Mouse (Mus musculus) limb, embryonic 10.5 days (tissue): Measurements from ENCODE around the gene Phlpp1. TPM values are rescaled to one million over a fixed set of nuclear protein-coding genes. Genes with fewer than 3 reads are reported as not detected.

Experiments used
- DNase-seq: peaks from one replicate; pipeline ENCODE4 v3.0.0-alpha.2; 2017; ENCODE audit warnings: low spot score
- H3K27ac ChIP-seq: fragments of 300-500 bp; sonication (generic); 2 replicates; pipeline ENCODE4 v1.5.1; 2016; ENCODE audit warnings: mild to moderate bottlenecking
- H3K27me3 ChIP-seq: fragments of 300-500 bp; sonication (generic); 2 replicates; pipeline ENCODE4 v1.6.1; 2016; ENCODE audit warnings: low read depth, mild to moderate bottlenecking; ENCODE audit not compliant: poor library complexity, severe bottlenecking
- H3K36me3 ChIP-seq: fragments of 300-500 bp; sonication (generic); 2 replicates; pipeline ENCODE4 v1.6.1; 2016; ENCODE audit warnings: mild to moderate bottlenecking, moderate library complexity
- H3K4me1 ChIP-seq: fragments of 300-500 bp; sonication (generic); 2 replicates; pipeline ENCODE4 v1.6.1; 2016
- H3K4me3 ChIP-seq: fragments of 300-500 bp; sonication (generic); 2 replicates; pipeline ENCODE4 v1.5.1; 2016; ENCODE audit warnings: mild to moderate bottlenecking, moderate library complexity
- H3K9me3 ChIP-seq: fragments of 300-500 bp; sonication (generic); replicated peaks from 2 replicates; pipeline ENCODE4 v1.6.1; 2016; ENCODE audit warnings: mild to moderate bottlenecking
- WGBS: fragments of 180-500 bp; shearing (Covaris S2); methylation state at CpG from one replicate; pipeline ENCODE4 v1.1.7; 2016; 5-methylcytosine and 5-hydroxymethylcytosine counted together
- polyA plus RNA-seq: library from polyadenylated mRNA; unstranded; fragments of >200 nt; fragmentation: Nextera tagmentation; extraction: Ambion mirVana; gene quantifications from 2 replicates; pipeline ENCODE4 v1.2.1, GENCODE M21; 2016

Gene Phlpp1
- polyA plus RNA-seq = 2.8 and 3.0 TPM in 2 replicates

DNA sequence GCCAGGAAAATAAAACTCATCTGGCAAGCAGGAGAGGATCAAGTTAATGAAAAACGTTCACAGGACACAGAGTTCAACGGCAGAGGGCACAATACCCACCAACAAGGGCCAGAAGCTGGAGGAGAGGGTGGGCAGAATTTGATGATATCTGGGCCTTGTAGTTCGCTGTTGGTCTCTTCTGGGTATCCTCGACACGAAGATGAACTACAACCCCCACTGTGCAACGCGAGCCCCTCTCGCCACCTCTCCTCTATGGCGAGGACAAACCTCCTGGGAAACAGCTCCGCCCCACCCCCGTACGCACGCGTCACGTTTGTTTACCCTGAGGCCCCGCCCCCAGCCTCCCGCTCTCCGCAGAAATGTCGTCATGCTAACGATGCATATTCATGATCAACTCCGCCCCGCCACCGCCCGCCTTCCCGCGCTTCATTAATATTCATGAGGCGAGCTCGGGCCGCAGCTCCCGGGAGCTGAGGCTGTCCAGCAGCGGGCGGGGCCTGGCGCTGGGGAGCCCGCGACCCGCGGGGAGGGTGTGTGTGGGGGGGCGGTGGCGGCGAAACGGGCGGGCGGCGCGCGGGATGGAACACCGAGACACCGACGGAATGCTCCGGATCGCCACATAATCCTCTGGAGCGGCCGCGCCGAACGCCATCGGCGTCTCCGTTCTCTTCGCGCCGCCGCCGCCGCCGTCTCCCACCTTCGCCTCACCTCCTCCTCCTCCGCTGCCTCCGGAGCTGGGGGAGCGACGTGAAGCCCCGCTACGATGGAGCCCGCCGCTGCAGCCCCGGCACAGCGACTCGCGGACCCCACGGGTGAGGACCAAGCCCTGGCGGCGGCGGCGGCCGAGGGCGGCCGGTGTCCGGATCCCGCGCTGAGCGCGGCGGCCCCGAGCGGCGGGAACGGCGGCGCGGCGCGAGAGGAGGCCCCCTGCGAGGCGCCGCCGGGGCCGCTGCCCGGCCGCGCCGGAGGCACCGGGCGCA is at the start of gene Phlpp1:
TSS of gene Phlpp1 (plus strand) at position 512 of the 980 bp plus-strand sequence.
- peak within 1 kb of the TSS; percentile 93 for H3K27ac ChIP-seq
- no peaks in the 10 kb centered on the region for H3K9me3 ChIP-seq
- peaks cover 30% of the 10 kb centered on the region for H3K4me1 ChIP-seq
- peak within 1 kb of the TSS; percentile 78 for H3K4me3 ChIP-seq
- WGBS = 5% methylated on average over 105 of the region's 113 CpGs
- peak; percentile 99 for DNase-seq
- H3K27me3 ChIP-seq = no peaks in the 10 kb centered on the region
- no peaks in the 10 kb centered on the region for H3K36me3 ChIP-seq

DNA sequence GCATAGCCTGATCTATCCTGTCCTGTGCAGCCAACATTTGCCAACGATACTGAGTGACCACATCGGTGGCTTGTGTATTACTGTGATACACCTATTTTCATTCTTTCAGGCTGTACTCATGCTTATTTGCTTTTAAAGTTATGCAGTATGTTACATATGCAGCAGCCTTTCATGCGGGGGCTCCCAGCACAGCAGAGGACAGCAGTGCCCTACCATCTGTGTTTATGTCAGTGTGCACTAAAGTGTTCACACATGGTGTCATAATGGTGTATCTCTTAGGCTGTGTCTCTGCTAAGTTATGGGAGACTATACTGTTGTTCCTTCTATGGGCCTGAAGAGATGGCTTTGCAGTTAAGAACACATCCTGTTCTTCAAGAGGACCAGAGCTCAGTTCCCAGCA is 45.0 kb upstream of the Phlpp1 start:
- no peak overlapping the region for H3K4me3 ChIP-seq
- no peak for DNase-seq
- 96% methylated on average over 3 of the region's 3 CpGs for WGBS
- no peak overlapping the region for H3K27ac ChIP-seq
- H3K4me1 ChIP-seq = no peaks in the 10 kb centered on the region
- H3K9me3 ChIP-seq = no peaks in the 10 kb centered on the region
- no peaks in the 10 kb centered on the region for H3K27me3 ChIP-seq
- H3K36me3 ChIP-seq = no peaks in the 10 kb centered on the region

- 65% methylated on average over 4 of the region's 4 CpGs for WGBS
- Histone ChIP-seq H3K4me1 (peaks cover 8% of the 10 kb centered on the region), H3K9me3 (no peaks in the 10 kb centered on the region), H3K27ac (no peak overlapping the region), H3K36me3 (no peaks in the 10 kb centered on the region), H3K4me3 (no peak overlapping the region), H3K27me3 (no peaks in the 10 kb centered on the region)
- no peak for DNase-seq
These were observed 39.7 kb upstream of the Phlpp1 start for GRCm38 (mm10) chr1:106131697-106132349.

DNA sequence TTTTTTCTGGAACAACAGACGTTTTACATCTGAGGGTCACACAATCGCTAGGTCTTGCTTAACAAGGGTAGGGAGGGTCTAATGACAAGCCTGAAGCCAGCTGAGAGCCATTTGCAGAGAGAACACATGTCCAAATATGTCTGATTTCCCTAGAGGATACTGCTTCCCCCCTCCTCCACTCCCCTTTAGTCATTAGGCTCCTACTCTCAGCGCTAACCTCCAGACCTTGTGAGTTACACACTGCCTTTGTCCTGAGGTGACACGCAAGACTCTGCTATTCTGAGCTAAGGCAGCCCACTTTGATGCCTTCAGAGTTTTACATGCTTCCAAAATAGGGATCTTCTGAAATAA is 39.2 kb upstream of the Phlpp1 start:
- WGBS = 62% methylated on average over 4 of the region's 4 CpGs
- Histone ChIP-seq H3K4me1 (peaks cover 8% of the 10 kb centered on the region), H3K27me3 (no peaks in the 10 kb centered on the region), H3K36me3 (no peaks in the 10 kb centered on the region), H3K9me3 (no peaks in the 10 kb centered on the region), H3K4me3 (no peak overlapping the region), H3K27ac (no peak overlapping the region)
- DNase-seq = peak; percentile 33

DNA sequence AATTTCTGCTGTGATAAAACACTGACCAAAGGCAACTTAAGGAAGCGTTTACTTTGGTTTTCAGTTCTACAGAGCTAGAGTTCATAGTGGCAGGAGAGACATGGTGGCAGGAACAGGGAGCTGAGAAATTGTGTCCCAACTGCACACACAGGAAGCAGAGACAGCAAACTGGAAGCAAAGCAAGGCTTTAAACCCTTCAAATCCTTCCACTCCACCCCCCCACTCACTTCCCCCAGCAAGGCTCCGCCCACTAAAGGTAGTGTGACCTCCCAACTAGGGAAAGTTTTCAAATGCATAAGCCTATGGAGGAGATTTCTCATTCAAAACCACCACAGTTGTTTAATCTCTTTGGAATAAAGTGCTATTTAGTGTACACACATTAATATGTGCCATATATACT is 32.9 kb upstream of the Phlpp1 start:
- H3K27ac ChIP-seq = no peak overlapping the region
- H3K36me3 ChIP-seq = no peaks in the 10 kb centered on the region
- 91% methylated on average over 2 of the region's 2 CpGs for WGBS
- no peaks in the 10 kb centered on the region for H3K4me1 ChIP-seq
- no peak overlapping the region for H3K4me3 ChIP-seq
- no peaks in the 10 kb centered on the region for H3K9me3 ChIP-seq
- no peaks in the 10 kb centered on the region for H3K27me3 ChIP-seq
- no peak for DNase-seq

- DNase-seq = no peak
- no peak overlapping the region for H3K4me3 ChIP-seq
- no peaks in the 10 kb centered on the region for H3K9me3 ChIP-seq
- no peak overlapping the region for H3K27ac ChIP-seq
- 73% methylated on average over 1 of the region's 1 CpGs for WGBS
- H3K4me1 ChIP-seq = no peaks in the 10 kb centered on the region
- no peaks in the 10 kb centered on the region for H3K27me3 ChIP-seq
- H3K36me3 ChIP-seq = no peaks in the 10 kb centered on the region
These were observed 32.4 kb upstream of the Phlpp1 start for GRCm38 (mm10) chr1:106139137-106139536.

DNA sequence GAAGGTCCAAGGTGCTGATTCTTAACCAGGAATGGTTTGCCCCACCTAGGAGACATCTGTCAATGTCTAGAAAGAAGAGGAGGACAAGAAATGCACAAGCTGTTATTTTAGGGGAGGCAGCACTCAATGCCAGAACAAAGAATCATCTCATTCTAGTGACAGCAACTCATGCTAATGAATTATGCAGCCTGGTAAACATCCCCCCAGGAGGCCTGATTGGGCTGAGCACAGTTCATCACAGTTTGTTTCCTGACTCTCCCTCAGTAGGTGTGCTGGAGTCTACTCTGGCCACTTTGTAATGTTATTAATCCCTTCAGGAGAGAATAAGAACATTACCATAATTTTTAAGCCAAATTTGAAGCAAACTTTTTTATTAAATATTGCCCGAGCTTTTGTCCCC is 29.5 kb upstream of the Phlpp1 start:
- H3K27me3 ChIP-seq = no peaks in the 10 kb centered on the region
- H3K27ac ChIP-seq = no peak overlapping the region
- H3K4me3 ChIP-seq = no peak overlapping the region
- H3K4me1 ChIP-seq = no peaks in the 10 kb centered on the region
- H3K9me3 ChIP-seq = no peaks in the 10 kb centered on the region
- H3K36me3 ChIP-seq = no peaks in the 10 kb centered on the region
- WGBS = 88% methylated on average over 1 of the region's 1 CpGs
- DNase-seq = no peak

GRCm38 (mm10) chr1:106144534-106144933 is 27.0 kb upstream of the Phlpp1 start:
- no peaks in the 10 kb centered on the region for H3K4me1 ChIP-seq
- WGBS = 95% methylated on average over 2 of the region's 2 CpGs
- H3K27ac ChIP-seq = no peak overlapping the region
- no peaks in the 10 kb centered on the region for H3K27me3 ChIP-seq
- no peak for DNase-seq
- H3K9me3 ChIP-seq = no peaks in the 10 kb centered on the region
- H3K36me3 ChIP-seq = no peaks in the 10 kb centered on the region
- no peak overlapping the region for H3K4me3 ChIP-seq

- no peaks in the 10 kb centered on the region for H3K4me1 ChIP-seq
- WGBS = 57% methylated on average over 1 of the region's 1 CpGs
- no peaks in the 10 kb centered on the region for H3K9me3 ChIP-seq
These were observed 26.5 kb upstream of the Phlpp1 start for GRCm38 (mm10) chr1:106145055-106145454.

DNA sequence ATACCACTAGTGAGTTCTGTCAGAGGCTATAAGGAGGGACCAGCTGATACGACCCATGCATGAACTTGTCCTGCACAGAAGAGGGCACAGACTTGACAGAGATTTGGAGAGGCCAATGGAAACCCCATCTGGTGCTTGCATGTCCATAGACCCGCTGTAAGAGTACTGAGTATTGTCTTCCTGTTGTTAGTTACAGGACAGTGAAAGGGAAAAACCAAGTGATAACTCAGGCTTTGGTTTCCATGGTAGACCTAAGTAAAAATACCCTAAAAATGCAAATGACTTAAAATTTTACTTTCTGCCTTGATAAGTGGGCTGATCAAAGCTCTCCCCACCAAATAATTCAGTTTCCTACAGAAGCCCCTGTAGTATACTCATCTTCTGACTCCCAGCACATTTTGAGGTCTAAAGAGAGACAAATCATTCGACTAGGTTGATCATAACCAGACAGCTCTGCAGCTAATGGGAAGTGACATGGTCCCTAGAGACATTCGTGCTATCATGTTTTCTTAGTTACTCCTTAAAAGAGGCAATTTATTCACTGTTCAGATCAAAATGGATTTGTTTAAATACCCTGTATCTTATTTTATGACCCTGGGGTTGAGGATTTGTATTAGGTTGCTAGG is 25.9 kb upstream of the Phlpp1 start:
- Histone ChIP-seq H3K27me3 (no peaks in the 10 kb centered on the region), H3K4me1 (no peaks in the 10 kb centered on the region), H3K27ac (no peak overlapping the region), H3K4me3 (no peak overlapping the region), H3K9me3 (no peaks in the 10 kb centered on the region), H3K36me3 (no peaks in the 10 kb centered on the region)
- DNase-seq = no peak
- WGBS = 83% methylated on average over 4 of the region's 4 CpGs

More at GRCm38 (mm10) chr1:106145055-106145454, 26.5 kb upstream of the Phlpp1 start:
- no peak for DNase-seq
- Histone ChIP-seq H3K27ac (no peak overlapping the region), H3K27me3 (no peaks in the 10 kb centered on the region), H3K4me3 (no peak overlapping the region), H3K36me3 (no peaks in the 10 kb centered on the region)

DNA sequence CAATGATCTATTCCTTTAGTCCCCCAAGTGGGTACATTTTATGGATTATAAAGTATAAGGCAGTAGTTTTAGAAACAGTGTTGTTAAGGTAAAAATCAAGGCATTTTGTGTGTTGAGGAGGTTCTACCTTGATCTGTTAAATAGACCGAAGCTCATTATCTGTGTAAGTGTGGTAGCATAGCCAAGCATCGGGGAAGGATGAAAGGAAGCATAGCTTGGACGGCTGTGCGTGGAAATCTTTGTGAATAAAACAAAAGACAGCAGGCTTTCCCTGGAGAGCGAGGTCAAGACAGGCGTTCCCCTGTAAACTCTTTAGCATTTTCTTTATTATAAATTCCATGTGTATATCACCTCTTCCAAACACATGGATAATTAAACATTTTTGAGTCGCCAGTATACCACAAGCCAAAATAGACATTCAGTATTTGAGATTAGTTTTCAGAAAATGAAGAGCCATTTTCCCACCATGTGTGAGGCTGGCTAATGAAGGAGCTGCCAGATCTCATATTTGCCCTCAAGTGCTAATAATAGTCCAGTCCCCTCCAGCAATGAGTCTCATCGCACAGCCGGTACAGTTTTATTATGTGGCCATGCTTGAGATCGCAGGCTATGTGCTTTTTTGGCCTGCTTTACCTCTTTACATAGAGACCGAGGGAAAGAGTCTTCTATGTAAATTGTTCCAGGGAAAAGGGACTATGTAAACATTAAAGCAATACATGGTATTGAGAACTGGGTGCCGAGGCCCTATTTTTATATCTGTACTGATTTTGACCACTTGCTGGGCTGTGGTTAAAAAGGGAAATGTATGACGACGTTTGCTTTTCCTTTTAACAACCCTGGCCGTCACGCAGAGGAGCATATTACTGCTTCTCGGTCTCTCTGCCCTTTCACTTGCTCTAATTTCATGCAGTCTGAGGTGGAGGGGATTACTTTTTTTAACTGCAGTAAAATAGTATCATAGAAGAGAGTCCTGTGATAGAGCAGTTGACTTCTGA is 22.9 kb upstream of the Phlpp1 start:
- 90% methylated on average over 17 of the region's 17 CpGs for WGBS
- no peak for DNase-seq
- H3K4me1 ChIP-seq = no peaks in the 10 kb centered on the region
- H3K36me3 ChIP-seq = no peaks in the 10 kb centered on the region
- no peak overlapping the region for H3K4me3 ChIP-seq
- H3K27ac ChIP-seq = no peak overlapping the region
- no peaks in the 10 kb centered on the region for H3K27me3 ChIP-seq
- H3K9me3 ChIP-seq = no peaks in the 10 kb centered on the region

DNA sequence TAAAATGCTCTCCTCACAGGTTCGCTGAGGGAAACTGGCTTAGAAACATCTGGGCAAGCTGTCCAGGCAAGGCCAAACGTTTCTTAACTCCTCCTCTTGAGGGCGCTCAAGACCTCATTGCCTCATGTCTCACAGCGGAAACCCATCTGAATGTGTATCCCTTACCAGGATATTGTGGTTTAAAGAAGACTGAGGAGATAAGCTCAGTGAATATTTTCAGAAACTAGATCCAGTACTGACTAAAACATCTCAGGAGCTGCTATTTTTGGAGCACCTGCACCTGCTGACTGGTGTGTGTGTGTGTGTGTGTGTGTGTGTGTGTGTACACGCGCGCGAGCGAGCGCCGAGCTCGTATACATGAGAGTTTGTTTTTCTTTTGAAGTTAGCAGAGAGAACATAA is 19.7 kb upstream of the Phlpp1 start:
- H3K4me1 ChIP-seq = no peaks in the 10 kb centered on the region
- no peaks in the 10 kb centered on the region for H3K9me3 ChIP-seq
- no peaks in the 10 kb centered on the region for H3K27me3 ChIP-seq
- H3K36me3 ChIP-seq = no peaks in the 10 kb centered on the region
- H3K4me3 ChIP-seq = no peak overlapping the region
- 84% methylated on average over 12 of the region's 12 CpGs for WGBS
- no peak for DNase-seq
- no peak overlapping the region for H3K27ac ChIP-seq
